Comparison of ENCODE assay signal across 19 mouse cellular contexts in genomic region chr5:136288351-136289081, GRCm38 (mm10). TPM values are rescaled to one million over a fixed set of nuclear protein-coding genes. Genes with fewer than 3 reads are reported as not detected.
DNase-seq lines count a peak whose midpoint lies in the region; ATAC-seq and TF ChIP-seq lines count a peak whose summit lies in the region.
"Had no signal": no experiment of that assay in that cellular context is flagged by ENCODE, and none has a peak within 500 bp of the region (broad histone marks: within the 10 kb centered on the region; RNA-seq: fewer than 3 reads in every experiment).

No protein-coding gene starts in this region.

- H3K9ac ChIP-seq in heart, embryonic 15.5 days, result no peak overlapping the region
- H3K9ac ChIP-seq in heart, adult 2 months (ENCODE audit: low read depth, low read length), result no peak overlapping the region
- H3K9ac ChIP-seq in intestine, embryonic 16.5 days (ENCODE audit: low read depth, low read length), result no peak overlapping the region
- H3K9ac ChIP-seq in forebrain, embryonic 11.5 days (ENCODE audit: low read length), result no peak overlapping the region
- H3K9ac ChIP-seq: forebrain, embryonic 12.5 days; hindbrain, embryonic 12.5 days; lung, embryonic 14.5 days; midbrain, embryonic 15.5 days had no signal

- peaks cover 33% of the 10 kb centered on the region for H3K36me3 ChIP-seq in heart, embryonic 15.5 days
- H3K36me3 ChIP-seq in heart, adult 2 months (ENCODE audit: control insufficient read depth, insufficient read depth, low read length), result no peaks in the 10 kb centered on the region
- no peaks in the 10 kb centered on the region for H3K36me3 ChIP-seq in intestine, embryonic 16.5 days (ENCODE audit: control insufficient read depth, insufficient read depth, low read length)
- peaks cover 4% of the 10 kb centered on the region for H3K36me3 ChIP-seq in forebrain, embryonic 11.5 days (ENCODE audit: control insufficient read depth, insufficient read depth, low read length)

- no peak for TF ChIP-seq EP300 in heart, adult 2 months (IDR thresholded peaks at IDR 0.05; ENCODE audit: insufficient read depth, low read depth, low read length)

- no peak for DNase-seq in heart, adult 2 months
- DNase-seq in cerebellum, postnatal 10 days, result peak; percentile 35 to 37
- DNase-seq in lung, postnatal 36 days, result peak; percentile 52
- DNase-seq in frontal cortex, postnatal 25 days (ENCODE audit: low spot score in 2 of 2), result no peak
- no peak for DNase-seq in forebrain, embryonic 11.5 days (ENCODE audit: low spot score)
- DNase-seq: adrenal gland, adult 2 months; gastrocnemius, postnatal 14 days; heart, postnatal 14 days; lung, embryonic 14.5 days; right cerebral cortex, postnatal 14 days had no signal

- H3K27ac ChIP-seq in heart, embryonic 15.5 days, result peak overlapping the region; percentile 3; the same call in 1 of the 2 replicates
- H3K27ac ChIP-seq in heart, adult 2 months, result no peak overlapping the region
- no peak overlapping the region for H3K27ac ChIP-seq in intestine, embryonic 16.5 days (ENCODE audit: low read length)
- H3K27ac ChIP-seq in forebrain, embryonic 11.5 days (ENCODE audit: low read depth, low read length), result no peak overlapping the region
- H3K27ac ChIP-seq: forebrain, embryonic 12.5 days; hindbrain, embryonic 12.5 days; midbrain, embryonic 15.5 days had no signal

- 50% methylated on average over 6 of the region's 6 CpGs for WGBS in heart, embryonic 15.5 days
- WGBS in heart, adult 2 months, result 72% methylated on average over 6 of the region's 6 CpGs
- WGBS in intestine, embryonic 16.5 days, result 74% methylated on average over 6 of the region's 6 CpGs
- WGBS in forebrain, embryonic 11.5 days, result 91% methylated on average over 6 of the region's 6 CpGs

- no peaks in the 10 kb centered on the region for H3K79me2 ChIP-seq in heart, adult 2 months (replicated peaks; ENCODE audit: control insufficient read depth, insufficient read depth, low read length)

- no peak for TF ChIP-seq CTCF in heart, adult 2 months (IDR thresholded peaks at IDR 0.05)

- H3K9me3 ChIP-seq in heart, embryonic 15.5 days (replicated peaks), result no peaks in the 10 kb centered on the region
- H3K9me3 ChIP-seq in intestine, embryonic 16.5 days (ENCODE audit: control insufficient read depth, low read length), result no peaks in the 10 kb centered on the region
- H3K9me3 ChIP-seq in forebrain, embryonic 11.5 days (ENCODE audit: control insufficient read depth, low read length), result no peaks in the 10 kb centered on the region
- H3K9me3 ChIP-seq: forebrain, embryonic 12.5 days; hindbrain, embryonic 12.5 days; megakaryocyte, embryonic 14.5 days; midbrain, embryonic 15.5 days had no signal

- H3K4me3 ChIP-seq in heart, embryonic 15.5 days, result no peak overlapping the region
- H3K4me3 ChIP-seq in heart, adult 2 months, result no peak overlapping the region
- no peak overlapping the region for H3K4me3 ChIP-seq in intestine, embryonic 16.5 days (ENCODE audit: low read length)
- H3K4me3 ChIP-seq in forebrain, embryonic 11.5 days (ENCODE audit: low read depth, low read length), result no peak overlapping the region
- H3K4me3 ChIP-seq: forebrain, embryonic 12.5 days; hindbrain, embryonic 12.5 days; megakaryocyte, embryonic 14.5 days; midbrain, embryonic 15.5 days; myocyte had no signal

- no peak for ATAC-seq in heart, embryonic 15.5 days (replicated peaks; ENCODE audit: insufficient number of reproducible peaks, insufficient read depth, low FRiP score, low read depth)
- ATAC-seq in intestine, embryonic 16.5 days, result peak; percentile 42
- no peak for ATAC-seq in forebrain, embryonic 11.5 days (replicated peaks; ENCODE audit: low FRiP score)
- ATAC-seq in CD4-positive, CD25-positive, alpha-beta regulatory T cell, adult 4 months, result no peak
- ATAC-seq: midbrain, embryonic 15.5 days had no signal

- H3K4me1 ChIP-seq in heart, embryonic 15.5 days (replicated peaks), result peaks cover 39% of the 10 kb centered on the region
- peaks cover 6% of the 10 kb centered on the region for H3K4me1 ChIP-seq in heart, adult 2 months (ENCODE audit: control insufficient read depth, insufficient read depth, low read length)
- no peaks in the 10 kb centered on the region for H3K4me1 ChIP-seq in intestine, embryonic 16.5 days (ENCODE audit: control insufficient read depth, insufficient read depth, low read length)
- no peaks in the 10 kb centered on the region for H3K4me1 ChIP-seq in forebrain, embryonic 11.5 days (replicated peaks; ENCODE audit: control insufficient read depth, insufficient read depth, low read length)
- H3K4me1 ChIP-seq: forebrain, embryonic 12.5 days had no signal

- no peak overlapping the region for H3K4me2 ChIP-seq in heart, embryonic 15.5 days
- H3K4me2 ChIP-seq in intestine, embryonic 16.5 days (ENCODE audit: low read depth, low read length), result no peak overlapping the region
- no peak overlapping the region for H3K4me2 ChIP-seq in forebrain, embryonic 11.5 days (ENCODE audit: low read depth, low read length, severe bottlenecking)
- H3K4me2 ChIP-seq: forebrain, embryonic 12.5 days; hindbrain, embryonic 12.5 days; liver, embryonic 11.5 days; lung, embryonic 14.5 days; midbrain, embryonic 15.5 days had no signal

- no peak for TF ChIP-seq POLR2A in heart, adult 2 months (IDR thresholded peaks at IDR 0.05; ENCODE audit: insufficient read depth, low read depth, low read length)

- intact Hi-C loops in heart, adult 2 months (cut with DNase I), result no loop called here

- no peaks in the 10 kb centered on the region for H3K27me3 ChIP-seq in heart, embryonic 15.5 days
- no peaks in the 10 kb centered on the region for H3K27me3 ChIP-seq in heart, adult 2 months (ENCODE audit: control insufficient read depth, insufficient read depth, low read length)
- no peaks in the 10 kb centered on the region for H3K27me3 ChIP-seq in intestine, embryonic 16.5 days (replicated peaks; ENCODE audit: control insufficient read depth, insufficient read depth, low read length)
- no peaks in the 10 kb centered on the region for H3K27me3 ChIP-seq in forebrain, embryonic 11.5 days (ENCODE audit: control insufficient read depth, insufficient read depth, low read length)
- H3K27me3 ChIP-seq: forebrain, embryonic 12.5 days; hindbrain, embryonic 12.5 days; megakaryocyte, embryonic 14.5 days; midbrain, embryonic 15.5 days had no signal

RNA-seq across cellular contexts. Expression of gene Sh2b2, which starts 42.2 kb away (rescaled TPM):
- polyA plus RNA-seq in heart, embryonic 15.5 days (2015; fragmentation: Nextera tagmentation; extraction: Ambion mirVana), result 1.1 and 2.3 TPM in 2 replicates
- total RNA-seq in heart, adult 2 months (2021), result under 1 TPM; 0.55 to 0.80 TPM
- 2.2 and 6.7 TPM in 2 replicates for polyA plus RNA-seq in heart, adult 2 months (2012; rRNA removed)
- polyA plus RNA-seq in intestine, embryonic 16.5 days (2015; fragmentation: Nextera tagmentation; extraction: Ambion mirVana), result 2.2 TPM in 2 replicates
- polyA plus RNA-seq in forebrain, embryonic 11.5 days (2014; fragmentation: Nextera tagmentation; extraction: Ambion mirVana), result 17.1 TPM in 2 replicates
- under 1 TPM in 1 of 2 experiments, not detected in 1; 0.15 TPM for polyA plus RNA-seq in CD4-positive, CD25-positive, alpha-beta regulatory T cell, adult 4 months (2017; shearing (Covaris generic))

Comparison
In these comparisons a context has a peak if more than half of its experiments do, and no peak if none do; other contexts are left out.
1. DNase-seq: peak in cerebellum, postnatal 10 days (2 of 2) and lung, postnatal 36 days (single experiment); none in heart, adult 2 months (0 of 2), frontal cortex, postnatal 25 days (0 of 2) and forebrain, embryonic 11.5 days (single experiment).